Mouse (Mus musculus) heart, adult 2 months (tissue): Measurements from ENCODE around the gene Myof. TPM values are rescaled to one million over a fixed set of nuclear protein-coding genes. Genes with fewer than 3 reads are reported as not detected.

Experiments
- DNase-seq, 2 experiments: peaks; one replicate each; pipeline ENCODE4 v3.0.0; 2021
- H3K27ac ChIP-seq: fragments of 200-600 bp; 2 replicates; pipeline ENCODE4 v1.8.1; 2022
- H3K27me3 ChIP-seq: fragments of 200-500 bp; 2 replicates; pipeline ENCODE4 v1.6.1; 2012; ENCODE audit warnings: mild to moderate bottlenecking, low read length, inconsistent platforms, mixed read lengths; ENCODE audit not compliant: control insufficient read depth, insufficient read depth
- H3K36me3 ChIP-seq: fragments of 200-500 bp; 2 replicates; pipeline ENCODE4 v1.6.1; 2012; ENCODE audit warnings: low read length, inconsistent platforms; ENCODE audit not compliant: control insufficient read depth, insufficient read depth
- H3K4me1 ChIP-seq: fragments of 200-500 bp; 2 replicates; pipeline ENCODE4 v1.6.1; 2011; ENCODE audit warnings: low read length; ENCODE audit not compliant: control insufficient read depth, insufficient read depth
- H3K4me3 ChIP-seq: fragments of 200-600 bp; 2 replicates; pipeline ENCODE4 v1.8.1; 2022
- H3K79me2 ChIP-seq: fragments of 200-500 bp; replicated peaks from 2 replicates; pipeline ENCODE4 v1.6.1; 2012; ENCODE audit warnings: mild to moderate bottlenecking, inconsistent platforms, low read length, moderate library complexity, mixed read lengths; ENCODE audit not compliant: control insufficient read depth, insufficient read depth
- H3K9ac ChIP-seq: fragments of 200-500 bp; 2 replicates; pipeline ENCODE4 v1.6.1; 2012; ENCODE audit warnings: low read depth, mild to moderate bottlenecking, control low read depth, inconsistent platforms, low read length, mixed read lengths
- CTCF ChIP-seq: fragments of 200-600 bp; IDR thresholded peaks from 2 replicates; pipeline ENCODE4 v1.8.1; 2022; ENCODE audit warnings: antibody characterized with exemption, mild to moderate bottlenecking, moderate library complexity
- EP300 ChIP-seq: fragments of 200-500 bp; IDR thresholded peaks from 2 replicates; pipeline ENCODE4 v1.6.1; 2011; ENCODE audit warnings: low read depth, low read length, control low read depth; ENCODE audit not compliant: insufficient read depth
- POLR2A ChIP-seq: fragments of 200-500 bp; IDR thresholded peaks from 2 replicates; pipeline ENCODE4 v1.6.1; 2011; ENCODE audit warnings: mild to moderate bottlenecking, low read depth, low read length, control low read depth; ENCODE audit not compliant: insufficient read depth
- WGBS: fragments of 180-500 bp; shearing (Covaris S2); methylation state at CpG from one replicate; pipeline ENCODE4 v1.1.7; 2018; 5-methylcytosine and 5-hydroxymethylcytosine counted together
- intact Hi-C: fragments of 180-260 bp; cut with DNase I; formaldehyde crosslinking; loops from one replicate; pipeline ENCODE4 v1.15.1; 2025
- polyA plus RNA-seq: library from polyadenylated mRNA; depleted of rRNA; stranded (reverse); fragments of >200 nt; gene quantifications from 2 replicates; pipeline ENCODE4 v1.2.3, GENCODE M21; 2012
- total RNA-seq, 2 experiments: library from RNA; stranded (reverse); gene quantifications; 2 replicates each; pipeline ENCODE4 v1.2.3; 2021

Myof gene
- total and polyA plus RNA-seq, 3 experiments: 6.2 to 8.9 (median 8.4) TPM

GRCm38 (mm10) chr19:37970004-37970403 is 73.4 kb downstream of the Myof start:
- intact Hi-C loops: no loop called here
- Histone ChIP-seq H3K27me3 (no peaks in the 10 kb centered on the region), H3K4me1 (no peaks in the 10 kb centered on the region), H3K79me2 (no peaks in the 10 kb centered on the region), H3K9ac (no peak overlapping the region), H3K4me3 (no peak overlapping the region), H3K36me3 (no peaks in the 10 kb centered on the region), H3K27ac (no peak overlapping the region)
- 61% methylated on average over 5 of the region's 5 CpGs for WGBS
- no peak for DNase-seq
- no peak for TF ChIP-seq CTCF
- no peak for TF ChIP-seq EP300
- TF ChIP-seq POLR2A: no peak

- Histone ChIP-seq H3K9ac (no peak overlapping the region), H3K27ac (no peak overlapping the region), H3K36me3 (no peaks in the 10 kb centered on the region), H3K79me2 (no peaks in the 10 kb centered on the region), H3K27me3 (0 out of 2 replicates have a peak, but pooled peaks cover under 1% of the 10 kb centered on the region), H3K4me1 (no peaks in the 10 kb centered on the region; the same call in 1 of the 2 replicates), H3K4me3 (no peak overlapping the region)
- no peak for DNase-seq
- 40% methylated on average over 4 of the region's 4 CpGs for WGBS
- TF ChIP-seq CTCF: no peak
- no peak for TF ChIP-seq EP300
- TF ChIP-seq POLR2A: no peak
- intact Hi-C loops: no loop called here
Measured at GRCm38 (mm10) chr19:37965828-37966227, 77.5 kb downstream of the Myof start.

GRCm38 (mm10) chr19:37963421-37963820 is 80.0 kb downstream of the Myof start:
- H3K4me1 ChIP-seq: no peaks in the 10 kb centered on the region; the same call in 1 of the 2 replicates
- H3K9ac ChIP-seq: no peak overlapping the region
- intact Hi-C loops: no loop called here
- 0 out of 2 replicates have a peak, but pooled peaks cover 2% of the 10 kb centered on the region for H3K27me3 ChIP-seq
- H3K27ac ChIP-seq: no peak overlapping the region; the same call in 1 of the 2 replicates
- DNase-seq: no peak
- WGBS: 79% methylated on average over 5 of the region's 5 CpGs
- TF ChIP-seq CTCF (no peak), POLR2A (no peak), EP300 (no peak)
- no peaks in the 10 kb centered on the region for H3K79me2 ChIP-seq
- no peak overlapping the region for H3K4me3 ChIP-seq
- no peaks in the 10 kb centered on the region for H3K36me3 ChIP-seq

GRCm38 (mm10) chr19:37960791-37961190 is 82.6 kb downstream of the Myof start:
- Histone ChIP-seq H3K9ac (no peak overlapping the region), H3K27me3 (0 out of 2 replicates have a peak, but pooled peaks cover 2% of the 10 kb centered on the region), H3K4me3 (no peak overlapping the region), H3K79me2 (no peaks in the 10 kb centered on the region), H3K4me1 (peaks cover 2% of the 10 kb centered on the region; the same call in 1 of the 2 replicates), H3K36me3 (no peaks in the 10 kb centered on the region), H3K27ac (no peak overlapping the region)
- WGBS: 91% methylated on average over 9 of the region's 9 CpGs
- TF ChIP-seq EP300 (no peak), CTCF (no peak), POLR2A (no peak)
- no peak for DNase-seq
- intact Hi-C loops: no loop called here

- Histone ChIP-seq H3K36me3 (no peaks in the 10 kb centered on the region), H3K27ac (no peak overlapping the region), H3K9ac (no peak overlapping the region), H3K79me2 (no peaks in the 10 kb centered on the region), H3K27me3 (0 out of 2 replicates have a peak, but pooled peaks cover 2% of the 10 kb centered on the region), H3K4me1 (peaks cover 2% of the 10 kb centered on the region; the same call in 1 of the 2 replicates), H3K4me3 (no peak overlapping the region)
- intact Hi-C loops: loop anchor here (5.0 kb wide), 1 partner anchor 48 kb away; no protein-coding TSS in a partner anchor
- DNase-seq: no peak
- WGBS: 69% methylated on average over 10 of the region's 10 CpGs
- no peak for TF ChIP-seq EP300
- no peak for TF ChIP-seq POLR2A
- TF ChIP-seq CTCF: no peak
Measured at GRCm38 (mm10) chr19:37959543-37960215, 83.7 kb downstream of the Myof start.

- TF ChIP-seq CTCF: no peak
- TF ChIP-seq EP300: no peak
- no peak for TF ChIP-seq POLR2A
- 41% methylated on average over 6 of the region's 6 CpGs for WGBS
Measured at GRCm38 (mm10) chr19:37959076-37959475, 84.3 kb downstream of the Myof start.

More at GRCm38 (mm10) chr19:37959076-37959475, 84.3 kb downstream of the Myof start:
- H3K27ac ChIP-seq: no peak overlapping the region
- H3K79me2 ChIP-seq: no peaks in the 10 kb centered on the region
- H3K4me3 ChIP-seq: no peak overlapping the region
- no peak overlapping the region for H3K9ac ChIP-seq
- intact Hi-C loops: loop anchor here (5.0 kb wide), 1 partner anchor 48 kb away; no protein-coding TSS in a partner anchor
- peaks cover 2% of the 10 kb centered on the region; the same call in 1 of the 2 replicates for H3K4me1 ChIP-seq
- H3K27me3 ChIP-seq: 0 out of 2 replicates have a peak, but pooled peaks cover 2% of the 10 kb centered on the region
- no peak for DNase-seq
- no peaks in the 10 kb centered on the region for H3K36me3 ChIP-seq
